Mouse (Mus musculus) layer of hippocampus, adult 9-10 months (tissue): Measurements from ENCODE around the gene Nadsyn1.

ENCODE experiments used
- DNase-seq: peaks from one replicate; pipeline ENCODE4 v3.0.0; 2022; ENCODE audit warnings: low spot score

Nadsyn1 gene

GRCm38 (mm10) chr7:143753990-143754715 is 68.5 kb downstream of the Nadsyn1 start:
- DNase-seq, result peak; percentile 54

- no peak for DNase-seq
These were observed 70.0 kb downstream of the Nadsyn1 start for GRCm38 (mm10) chr7:143752606-143753005.

- DNase-seq, result no peak
These were observed 70.6 kb downstream of the Nadsyn1 start for GRCm38 (mm10) chr7:143752056-143752455.

GRCm38 (mm10) chr7:143751380-143751779 is 71.3 kb downstream of the Nadsyn1 start:
- DNase-seq, result no peak

- no peak for DNase-seq
These were observed 73.6 kb downstream of the Nadsyn1 start for GRCm38 (mm10) chr7:143749045-143749444.

GRCm38 (mm10) chr7:143748041-143748868 is 74.4 kb downstream of the Nadsyn1 start:
- peak; percentile 73 for DNase-seq
